Mouse (Mus musculus): Measurements from ENCODE around the gene Manbal.

- TF ChIP-seq ZC3H11A (IDR thresholded peaks at IDR 0.05; ENCODE audit: borderline replicate concordance, low read depth, low read length) (no peak), HCFC1 (IDR thresholded peaks at IDR 0.05; ENCODE audit: borderline replicate concordance, insufficient read depth, low read length) (no peak), ZNF384 (IDR thresholded peaks at IDR 0.05; ENCODE audit: low read depth, low read length) (no peak), MAFK (IDR thresholded peaks at IDR 0.05; ENCODE audit: insufficient read depth, low read depth, low read length) (no peak)
Measured at GRCm38 (mm10) chr2:157347361-157348159, 19.8 kb upstream of the Manbal start, which contains the start of gene Ghrh.

Measured in ES-E14 (cell line).